Mouse (Mus musculus) lung, postnatal 0 days (tissue): ENCODE results near the gene Ginm1. TPM values are rescaled to one million over a fixed set of nuclear protein-coding genes. Genes with fewer than 3 reads are reported as not detected.

Source experiments
- ATAC-seq: fragments of 200-750 bp; cut with Nextera tagmentation; 2 replicates; pipeline ENCODE4 v1.8.0; 2017; ENCODE audit warnings: moderate library complexity
- DNase-seq: peaks from one replicate; pipeline ENCODE4 v3.0.0-alpha.2; 2016; ENCODE audit warnings: low spot score
- H3K27ac ChIP-seq: fragments of 300-500 bp; sonication (generic); 2 replicates; pipeline ENCODE4 v1.5.1; 2014; ENCODE audit warnings: antibody characterized with exemption, mild to moderate bottlenecking, low read length, mixed read lengths
- H3K27me3 ChIP-seq: fragments of 300-500 bp; sonication (generic); replicated peaks from 2 replicates; pipeline ENCODE4 v1.6.1; 2014; ENCODE audit warnings: low read length, mixed read lengths; ENCODE audit not compliant: insufficient read depth
- H3K36me3 ChIP-seq: fragments of 300-500 bp; sonication (generic); 2 replicates; pipeline ENCODE4 v1.6.1; 2014; ENCODE audit warnings: low read length, mixed read lengths; ENCODE audit not compliant: insufficient read depth
- H3K4me1 ChIP-seq: fragments of 300-500 bp; sonication (generic); 2 replicates; pipeline ENCODE4 v1.6.1; 2014; ENCODE audit warnings: antibody characterized with exemption, low read depth, low read length, mixed read lengths; ENCODE audit not compliant: insufficient read depth
- H3K4me2 ChIP-seq: fragments of 300-500 bp; sonication (generic); replicated peaks from 2 replicates; pipeline ENCODE4 v1.6.1; 2014; ENCODE audit warnings: low read depth, mild to moderate bottlenecking, low read length, moderate library complexity, mixed read lengths
- H3K4me3 ChIP-seq: fragments of 300-500 bp; sonication (generic); 2 replicates; pipeline ENCODE4 v1.5.1; 2014; ENCODE audit warnings: low read depth, low read length
- H3K9ac ChIP-seq: fragments of 300-500 bp; sonication (generic); replicated peaks from 2 replicates; pipeline ENCODE4 v1.6.1; 2014; ENCODE audit warnings: low read depth, mild to moderate bottlenecking
- H3K9me3 ChIP-seq: fragments of 300-500 bp; sonication (generic); 2 replicates; pipeline ENCODE4 v1.6.1; 2016; ENCODE audit warnings: low read length, mixed read lengths
- CTCF ChIP-seq: IDR thresholded peaks from 2 replicates; pipeline ENCODE4 v1.5.1; 2016; ENCODE audit warnings: antibody characterized with exemption, mild to moderate bottlenecking
- EP300 ChIP-seq: IDR thresholded peaks from 2 replicates; pipeline ENCODE4 v1.6.1; 2016; ENCODE audit warnings: antibody characterized with exemption, mild to moderate bottlenecking, control low read depth
- WGBS: fragments of 180-500 bp; shearing (Covaris S2); extraction: QIAGEN DNeasy Blood & Tissue Kit; methylation state at CpG from one replicate; pipeline ENCODE4 v1.1.7; 2014; 5-methylcytosine and 5-hydroxymethylcytosine counted together
- microRNA-seq: library from miRNA; unstranded; fragments of <30 nt; microRNA quantifications from one replicate; pipeline ENCODE4, GENCODE M21; 2016
- polyA plus RNA-seq: library from polyadenylated mRNA; unstranded; fragments of >200 nt; fragmentation: Nextera tagmentation; extraction: Ambion mirVana; gene quantifications from 2 replicates; pipeline ENCODE4 v1.2.1, GENCODE M21; 2015

The Ginm1 gene
- polyA plus RNA-seq, 1 experiment from 2014 or later, result 167 TPM

GRCm38 (mm10) chr10:7731582-7731981 lies 61.0 kb downstream of the Ginm1 start:
- peaks cover 2% of the 10 kb centered on the region; the same call in 1 of the 2 replicates for H3K4me1 ChIP-seq
- H3K9me3 ChIP-seq, result no peaks in the 10 kb centered on the region
- no peak overlapping the region for H3K27ac ChIP-seq
- no peak overlapping the region for H3K9ac ChIP-seq
- TF ChIP-seq CTCF (no peak), EP300 (no peak)
- H3K4me2 ChIP-seq, result no peak overlapping the region
- no peaks in the 10 kb centered on the region for H3K36me3 ChIP-seq
- no peaks in the 10 kb centered on the region for H3K27me3 ChIP-seq
- no peak for DNase-seq
- no peak for ATAC-seq
- H3K4me3 ChIP-seq, result no peak overlapping the region

GRCm38 (mm10) chr10:7727011-7727410 lies 65.6 kb downstream of the Ginm1 start:
- WGBS, result 19% methylated on average over 3 of the region's 3 CpGs
- peak overlapping the region; percentile 91 for H3K4me2 ChIP-seq
- no peak for ATAC-seq

GRCm38 (mm10) chr10:7726501-7726812 lies 66.2 kb downstream of the Ginm1 start:
- no peaks in the 10 kb centered on the region for H3K9me3 ChIP-seq
- ATAC-seq (no peak), DNase-seq (no peak)
- H3K36me3 ChIP-seq, result no peaks in the 10 kb centered on the region
- peak overlapping the region; percentile 74 for H3K9ac ChIP-seq
- under 1% methylated on average over 8 of the region's 8 CpGs for WGBS
- TF ChIP-seq EP300, result no peak
- TF ChIP-seq CTCF, result no peak
- peaks cover 2% of the 10 kb centered on the region; the same call in 1 of the 2 replicates for H3K4me1 ChIP-seq
- H3K4me2 ChIP-seq, result peak overlapping the region; percentile 91
- peak overlapping the region; percentile 89 for H3K4me3 ChIP-seq
- H3K27me3 ChIP-seq, result no peaks in the 10 kb centered on the region
- H3K27ac ChIP-seq, result peak overlapping the region; percentile 74

More at GRCm38 (mm10) chr10:7727011-7727410, 65.6 kb downstream of the Ginm1 start:
- 0 out of 2 replicates have a peak overlapping the region, but pooled peaks have one; percentile 6 for H3K4me3 ChIP-seq
- H3K27ac ChIP-seq, result no peak overlapping the region
- TF ChIP-seq EP300, result no peak
- no peaks in the 10 kb centered on the region for H3K9me3 ChIP-seq
- no peak for DNase-seq
- no peak overlapping the region; the same call in 1 of the 2 replicates for H3K9ac ChIP-seq
- no peaks in the 10 kb centered on the region for H3K27me3 ChIP-seq
- H3K4me1 ChIP-seq, result peaks cover 2% of the 10 kb centered on the region; the same call in 1 of the 2 replicates
- H3K36me3 ChIP-seq, result no peaks in the 10 kb centered on the region

- peak within 1 kb of the TSS; percentile 74 for H3K27ac ChIP-seq
- H3K9me3 ChIP-seq, result no peaks in the 10 kb centered on the region
- ATAC-seq (peak; percentile 99), DNase-seq (peak; percentile 99)
- no peaks in the 10 kb centered on the region for H3K36me3 ChIP-seq
- H3K4me3 ChIP-seq, result peak within 1 kb of the TSS; percentile 89
- 2% methylated on average over 46 of the region's 49 CpGs for WGBS
- H3K4me1 ChIP-seq, result peaks cover 2% of the 10 kb centered on the region; the same call in 1 of the 2 replicates
- peak within 1 kb of the TSS; percentile 91 for H3K4me2 ChIP-seq
- TF ChIP-seq EP300, result no peak
- TF ChIP-seq CTCF, result no peak
- peak within 1 kb of the TSS; percentile 74 for H3K9ac ChIP-seq
- no peaks in the 10 kb centered on the region for H3K27me3 ChIP-seq
These were observed 66.7 kb downstream of the Ginm1 start, which contains the start of gene Katna1 for GRCm38 (mm10) chr10:7725751-7726500. Katna1 (plus strand) TSS chr10:7726000.

Small RNAs within 50 kb of the gene (microRNA-seq; reads per million reads assigned to microRNA genes)
- gene Mir5104, result not detected

Other genes starting within 250 kb of the Ginm1 start
- gene Lrp11, start 203.0 kb downstream of the Ginm1 start, polyA plus RNA-seq, result 1.8 and 2.3 TPM in 2 replicates
- 10.3 and 10.7 TPM in 2 replicates for gene Nup43, start 125.3 kb downstream of the Ginm1 start, polyA plus RNA-seq
- 89.6 and 96.9 TPM in 2 replicates for gene Pcmt1, start 111.7 kb downstream of the Ginm1 start, polyA plus RNA-seq
- 4.8 and 5.7 TPM in 2 replicates for gene Lats1, start 111.6 kb downstream of the Ginm1 start, polyA plus RNA-seq
- gene Katna1, start 66.8 kb downstream of the Ginm1 start, polyA plus RNA-seq, result 30.6 and 33.6 TPM in 2 replicates
- 30.5 and 30.6 TPM in 2 replicates for gene Ppil4, start 67 bp upstream of the Ginm1 start, polyA plus RNA-seq
- 0.39 and 0.40 TPM in 2 replicates for gene Zc3h12d, start 39.6 kb upstream of the Ginm1 start, polyA plus RNA-seq
- gene Tab2, start 163.4 kb upstream of the Ginm1 start, polyA plus RNA-seq, result 16.8 and 18.7 TPM in 2 replicates